Mouse (Mus musculus): Measurements from ENCODE around the gene Gm21616. TPM values are rescaled to one million over a fixed set of nuclear protein-coding genes. Genes with fewer than 3 reads are reported as not detected.
"Not testable (repeated sequence)": the region's sequence is repeated elsewhere in the genome, so short reads cannot be mapped to it uniquely, and the experiment has no call there.

Gm21616 gene
- polyA plus RNA-seq (2015; fragmentation: Nextera tagmentation; extraction: Ambion mirVana), result not detected in 2 replicates

DNA sequence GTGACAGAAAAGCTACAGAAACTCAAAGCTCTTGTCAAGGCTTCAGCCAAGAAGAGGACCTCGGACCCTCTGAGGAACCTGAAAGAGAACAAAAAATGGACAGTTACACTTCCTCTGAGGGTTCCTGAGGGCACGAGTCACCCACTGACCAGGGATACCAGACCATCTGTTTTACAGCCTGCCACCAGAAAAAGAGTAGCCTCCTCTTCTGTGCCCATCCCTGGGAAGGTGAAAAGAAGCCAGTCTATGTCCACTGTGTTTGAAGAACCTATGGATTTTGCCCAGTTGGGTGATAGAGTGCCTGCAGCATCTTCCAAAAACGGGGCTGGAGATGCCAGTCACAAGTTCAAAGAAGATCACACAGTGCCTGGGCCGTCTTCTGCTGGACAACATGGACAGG is at the start of gene Gm21616:
TSS of gene Gm21616 (plus strand) at position 301 of the 400 bp plus-strand sequence.
- not testable (repeated sequence) for ATAC-seq (ENCODE audit: low FRiP score, low TSS enrichment); H3K4me2 ChIP-seq (replicated peaks; ENCODE audit: low read depth); H3K36me3 ChIP-seq (ENCODE audit: control insufficient read depth, insufficient read depth, low read length); H3K27me3 ChIP-seq (ENCODE audit: control insufficient read depth, insufficient read depth, low read length); H3K27ac ChIP-seq (replicated peaks); H3K9ac ChIP-seq (ENCODE audit: low read length); DNase-seq (ENCODE audit: low spot score); H3K4me3 ChIP-seq (ENCODE audit: low read depth, low read length); H3K9me3 ChIP-seq (ENCODE audit: control insufficient read depth, low read length); H3K4me1 ChIP-seq (replicated peaks; ENCODE audit: control insufficient read depth, insufficient read depth)
- no CpG with 5 or more reads among the region's 4 CpGs for WGBS
